Mouse (Mus musculus): ENCODE results near the gene Gli1. TPM values are rescaled to one million over a fixed set of nuclear protein-coding genes. Genes with fewer than 3 reads are reported as not detected.

Gene Gli1
- polyA plus RNA-seq, 1 experiment from 2014 or later: 2.0 TPM

DNA sequence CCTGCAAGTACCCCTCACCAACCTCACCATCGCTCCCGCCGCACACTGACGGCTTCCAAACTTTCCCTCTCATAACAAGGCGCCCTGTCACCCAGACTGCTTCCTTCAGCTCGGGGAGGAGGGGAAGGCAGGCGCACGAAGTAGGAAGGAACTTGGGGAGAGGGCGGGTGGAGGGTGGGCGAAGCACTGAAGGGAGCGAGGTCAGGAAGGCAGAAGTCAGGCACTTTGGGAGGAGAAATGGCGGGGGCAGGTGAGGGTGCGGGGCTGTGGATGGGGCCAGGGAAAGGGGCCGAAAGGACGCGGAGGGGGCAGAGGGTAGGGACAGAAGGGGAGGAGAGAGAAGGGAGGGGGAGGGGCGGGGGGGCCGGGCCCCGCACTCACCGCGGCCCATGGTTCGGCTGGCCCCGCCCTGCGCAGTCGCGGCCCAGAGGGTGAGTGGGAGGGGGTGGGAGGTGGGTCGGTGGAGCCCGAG is 53.4 kb downstream of the Gli1 start:
- Histone ChIP-seq H3K27ac (ENCODE audit: low read depth, low read length) (peak overlapping the region; percentile 99), H3K4me1 (replicated peaks; ENCODE audit: control insufficient read depth, insufficient read depth, low read length) (peaks cover 25% of the 10 kb centered on the region), H3K4me2 (replicated peaks; ENCODE audit: low read depth) (peak overlapping the region; percentile 75), H3K4me3 (ENCODE audit: low read depth, low read length) (peak overlapping the region; percentile 71), H3K36me3 (ENCODE audit: control insufficient read depth, insufficient read depth) (peaks cover 38% of the 10 kb centered on the region), H3K27me3 (replicated peaks; ENCODE audit: control insufficient read depth, insufficient read depth, low read length) (no peaks in the 10 kb centered on the region), H3K9ac (ENCODE audit: low read depth, low read length) (peak overlapping the region; percentile 72), H3K9me3 (ENCODE audit: control insufficient read depth) (no peaks in the 10 kb centered on the region)
- peak; percentile 9 for ATAC-seq
- 1% methylated on average over 26 of the region's 28 CpGs for WGBS
- no peak for TF ChIP-seq CTCF (IDR thresholded peaks at IDR 0.05; ENCODE audit: low read depth)

DNA sequence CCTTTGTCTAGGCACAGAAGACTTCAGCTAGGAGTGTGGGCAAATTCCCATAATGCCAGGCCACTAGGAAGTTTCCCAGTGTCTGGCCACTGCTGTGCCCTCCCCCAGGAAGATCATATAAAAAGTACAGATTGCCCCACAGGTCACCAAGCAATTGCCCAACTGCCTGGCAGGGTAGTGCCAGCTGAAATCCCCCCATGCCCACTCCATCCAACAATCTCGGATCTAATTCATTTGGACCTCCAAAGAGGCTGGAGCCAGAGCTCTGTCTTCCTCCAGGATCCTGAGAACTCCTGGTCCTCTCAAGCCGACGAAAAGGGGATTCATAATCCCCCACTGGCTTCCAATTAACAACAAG is 53.9 kb downstream of the Gli1 start:
- 0% methylated on average over 3 of the region's 3 CpGs for WGBS
- no peaks in the 10 kb centered on the region for H3K9me3 ChIP-seq (ENCODE audit: control insufficient read depth)
- no peaks in the 10 kb centered on the region for H3K27me3 ChIP-seq (replicated peaks; ENCODE audit: control insufficient read depth, insufficient read depth, low read length)
- H3K36me3 ChIP-seq (ENCODE audit: control insufficient read depth, insufficient read depth): peaks cover 39% of the 10 kb centered on the region
- peaks cover 23% of the 10 kb centered on the region for H3K4me1 ChIP-seq (replicated peaks; ENCODE audit: control insufficient read depth, insufficient read depth, low read length)
- H3K4me3 ChIP-seq (ENCODE audit: low read depth, low read length): peak overlapping the region; percentile 71
- peak overlapping the region; percentile 72 for H3K9ac ChIP-seq (ENCODE audit: low read depth, low read length)
- H3K27ac ChIP-seq (ENCODE audit: low read depth, low read length): peak overlapping the region; percentile 99
- H3K4me2 ChIP-seq (replicated peaks; ENCODE audit: low read depth): peak overlapping the region; percentile 75
- no peak for TF ChIP-seq CTCF (IDR thresholded peaks at IDR 0.05; ENCODE audit: low read depth)
- no peak for ATAC-seq

DNA sequence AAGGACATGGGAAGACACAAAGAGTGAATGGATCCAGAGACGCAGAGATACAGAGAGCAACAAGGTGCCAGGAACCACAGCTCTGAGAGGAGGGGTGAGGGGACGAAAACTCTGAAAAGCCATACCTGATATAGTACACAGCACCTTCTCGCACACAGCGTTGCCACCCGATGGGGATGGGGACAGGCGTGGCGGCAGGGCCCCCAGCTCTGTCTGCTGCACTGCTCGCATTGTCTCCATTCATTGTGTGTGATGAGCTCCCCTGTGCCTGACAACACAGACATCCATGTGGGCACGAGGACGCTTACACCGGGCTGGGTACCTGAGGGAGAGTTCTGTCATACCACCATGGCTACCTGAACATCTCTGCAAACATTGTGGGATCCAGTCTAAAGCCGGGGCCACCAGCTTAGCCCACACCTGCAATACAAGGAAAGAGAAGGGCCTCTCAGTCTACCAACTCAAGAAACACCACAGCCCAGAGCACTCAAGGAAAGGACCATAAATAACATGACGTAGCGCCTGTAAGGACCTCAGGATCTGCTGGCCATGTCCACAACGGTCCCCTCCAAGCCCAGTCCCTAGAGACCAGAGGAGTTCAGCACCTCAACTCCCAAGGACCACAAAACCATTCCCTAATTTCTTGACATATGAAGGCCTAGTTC is 54.4 kb downstream of the Gli1 start:
- WGBS: 39% methylated on average over 15 of the region's 15 CpGs
- Histone ChIP-seq H3K27ac (ENCODE audit: low read depth, low read length) (peak overlapping the region; percentile 99), H3K36me3 (ENCODE audit: control insufficient read depth, insufficient read depth) (peaks cover 43% of the 10 kb centered on the region), H3K4me1 (replicated peaks; ENCODE audit: control insufficient read depth, insufficient read depth, low read length) (peaks cover 19% of the 10 kb centered on the region), H3K9me3 (ENCODE audit: control insufficient read depth) (no peaks in the 10 kb centered on the region), H3K4me2 (replicated peaks; ENCODE audit: low read depth) (peak overlapping the region; percentile 75), H3K27me3 (replicated peaks; ENCODE audit: control insufficient read depth, insufficient read depth, low read length) (no peaks in the 10 kb centered on the region), H3K9ac (ENCODE audit: low read depth, low read length) (peak overlapping the region; percentile 72; the same call in 1 of the 2 replicates), H3K4me3 (ENCODE audit: low read depth, low read length) (peak overlapping the region; percentile 71)
- no peak for ATAC-seq
- no peak for TF ChIP-seq CTCF (IDR thresholded peaks at IDR 0.05; ENCODE audit: low read depth)

DNA sequence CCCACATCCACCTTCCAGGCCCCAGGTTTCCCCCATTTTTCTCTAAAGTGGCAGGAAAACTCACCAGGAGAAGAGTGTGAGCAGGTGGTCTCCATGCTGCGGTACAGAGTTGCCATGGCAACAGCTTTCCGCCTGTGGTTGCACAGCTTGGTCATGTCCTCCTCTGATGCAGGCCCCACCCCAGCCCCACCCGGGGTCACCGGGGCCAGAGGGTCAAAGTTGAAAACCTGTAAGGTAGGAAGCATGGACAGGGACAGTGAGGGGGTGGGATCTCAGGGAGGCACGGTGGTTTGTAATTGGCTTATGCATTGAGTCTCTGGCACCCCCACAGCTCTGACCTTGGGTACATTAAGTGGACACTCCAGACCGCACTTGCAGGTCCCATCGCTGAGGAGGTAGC is 55.0 kb downstream of the Gli1 start:
- H3K4me1 ChIP-seq (replicated peaks; ENCODE audit: control insufficient read depth, insufficient read depth, low read length): 0 out of 2 replicates have a peak, but pooled peaks cover 13% of the 10 kb centered on the region
- H3K4me3 ChIP-seq (ENCODE audit: low read depth, low read length): peak overlapping the region; percentile 71; the same call in 1 of the 2 replicates
- WGBS: 33% methylated on average over 7 of the region's 7 CpGs
- peaks cover 50% of the 10 kb centered on the region for H3K36me3 ChIP-seq (ENCODE audit: control insufficient read depth, insufficient read depth)
- TF ChIP-seq CTCF (IDR thresholded peaks at IDR 0.05; ENCODE audit: low read depth): no peak
- H3K9me3 ChIP-seq (ENCODE audit: control insufficient read depth): no peaks in the 10 kb centered on the region
- peak overlapping the region; percentile 99 for H3K27ac ChIP-seq (ENCODE audit: low read depth, low read length)
- peak overlapping the region; percentile 72; the same call in 1 of the 2 replicates for H3K9ac ChIP-seq (ENCODE audit: low read depth, low read length)
- no peak for ATAC-seq
- no peaks in the 10 kb centered on the region for H3K27me3 ChIP-seq (replicated peaks; ENCODE audit: control insufficient read depth, insufficient read depth, low read length)
- H3K4me2 ChIP-seq (replicated peaks; ENCODE audit: low read depth): peak overlapping the region; percentile 75

DNA sequence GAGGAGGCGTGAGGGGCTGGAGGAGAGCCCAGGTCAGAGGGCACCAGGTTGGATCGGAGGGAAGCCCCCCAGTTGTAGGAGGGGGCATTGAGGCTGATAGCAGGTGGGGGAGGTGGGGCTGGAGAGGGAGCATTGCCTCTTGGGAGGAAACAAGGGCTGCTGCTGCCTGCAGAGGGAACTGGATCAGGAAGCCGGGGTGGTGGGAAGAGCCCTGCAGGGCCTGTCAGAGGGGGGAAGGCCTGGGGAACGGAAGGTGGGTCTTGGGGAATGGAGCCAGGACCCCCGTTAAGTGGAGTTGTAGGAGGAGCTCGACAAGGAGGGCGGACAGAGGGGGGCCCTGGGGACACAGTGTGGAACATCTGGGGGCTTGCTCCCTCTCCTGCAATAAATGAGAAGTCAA is 55.6 kb downstream of the Gli1 start:
- Histone ChIP-seq H3K9me3 (ENCODE audit: control insufficient read depth) (no peaks in the 10 kb centered on the region), H3K27ac (ENCODE audit: low read depth, low read length) (no peak overlapping the region), H3K4me2 (replicated peaks; ENCODE audit: low read depth) (peak overlapping the region; percentile 75), H3K27me3 (replicated peaks; ENCODE audit: control insufficient read depth, insufficient read depth, low read length) (no peaks in the 10 kb centered on the region), H3K4me3 (ENCODE audit: low read depth, low read length) (no peak overlapping the region), H3K4me1 (replicated peaks; ENCODE audit: control insufficient read depth, insufficient read depth, low read length) (0 out of 2 replicates have a peak, but pooled peaks cover 9% of the 10 kb centered on the region), H3K36me3 (ENCODE audit: control insufficient read depth, insufficient read depth) (peaks cover 55% of the 10 kb centered on the region), H3K9ac (ENCODE audit: low read depth, low read length) (no peak overlapping the region)
- TF ChIP-seq CTCF (IDR thresholded peaks at IDR 0.05; ENCODE audit: low read depth): no peak
- 78% methylated on average over 6 of the region's 7 CpGs for WGBS
- no peak for ATAC-seq

DNA sequence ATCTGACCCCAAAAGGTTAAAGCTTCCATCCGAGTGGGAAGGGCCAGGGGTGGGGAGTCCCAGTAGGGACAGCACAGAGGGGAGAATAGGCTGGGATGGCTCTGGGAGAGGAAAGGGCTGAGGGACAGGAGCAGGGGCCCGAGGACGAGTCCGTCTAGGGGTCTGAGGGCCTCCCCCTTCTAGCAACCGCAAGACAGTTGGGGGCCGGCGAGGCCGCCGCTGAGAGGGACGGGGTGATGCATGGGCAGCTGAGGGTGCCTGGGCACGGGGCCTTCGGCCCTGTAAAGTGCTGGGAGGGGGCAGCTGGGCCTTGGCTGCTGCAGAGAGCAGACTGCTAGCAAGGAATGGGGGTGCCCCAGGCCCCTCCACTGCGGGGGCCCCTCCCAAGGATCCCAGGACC is 56.1 kb downstream of the Gli1 start:
- H3K4me2 ChIP-seq (replicated peaks; ENCODE audit: low read depth): no peak overlapping the region
- no peak for TF ChIP-seq CTCF (IDR thresholded peaks at IDR 0.05; ENCODE audit: low read depth)
- 78% methylated on average over 13 of the region's 13 CpGs for WGBS
- H3K9ac ChIP-seq (ENCODE audit: low read depth, low read length): no peak overlapping the region
- H3K4me3 ChIP-seq (ENCODE audit: low read depth, low read length): no peak overlapping the region
- no peaks in the 10 kb centered on the region for H3K9me3 ChIP-seq (ENCODE audit: control insufficient read depth)
- 0 out of 2 replicates have a peak, but pooled peaks cover 9% of the 10 kb centered on the region for H3K4me1 ChIP-seq (replicated peaks; ENCODE audit: control insufficient read depth, insufficient read depth, low read length)
- peaks cover 59% of the 10 kb centered on the region for H3K36me3 ChIP-seq (ENCODE audit: control insufficient read depth, insufficient read depth)
- ATAC-seq: no peak
- H3K27me3 ChIP-seq (replicated peaks; ENCODE audit: control insufficient read depth, insufficient read depth, low read length): no peaks in the 10 kb centered on the region
- no peak overlapping the region for H3K27ac ChIP-seq (ENCODE audit: low read depth, low read length)

Measured in intestine, postnatal 0 days (tissue).